Mouse (Mus musculus): ENCODE measurements around the gene Ccdc184.

Ccdc184 gene

DNA sequence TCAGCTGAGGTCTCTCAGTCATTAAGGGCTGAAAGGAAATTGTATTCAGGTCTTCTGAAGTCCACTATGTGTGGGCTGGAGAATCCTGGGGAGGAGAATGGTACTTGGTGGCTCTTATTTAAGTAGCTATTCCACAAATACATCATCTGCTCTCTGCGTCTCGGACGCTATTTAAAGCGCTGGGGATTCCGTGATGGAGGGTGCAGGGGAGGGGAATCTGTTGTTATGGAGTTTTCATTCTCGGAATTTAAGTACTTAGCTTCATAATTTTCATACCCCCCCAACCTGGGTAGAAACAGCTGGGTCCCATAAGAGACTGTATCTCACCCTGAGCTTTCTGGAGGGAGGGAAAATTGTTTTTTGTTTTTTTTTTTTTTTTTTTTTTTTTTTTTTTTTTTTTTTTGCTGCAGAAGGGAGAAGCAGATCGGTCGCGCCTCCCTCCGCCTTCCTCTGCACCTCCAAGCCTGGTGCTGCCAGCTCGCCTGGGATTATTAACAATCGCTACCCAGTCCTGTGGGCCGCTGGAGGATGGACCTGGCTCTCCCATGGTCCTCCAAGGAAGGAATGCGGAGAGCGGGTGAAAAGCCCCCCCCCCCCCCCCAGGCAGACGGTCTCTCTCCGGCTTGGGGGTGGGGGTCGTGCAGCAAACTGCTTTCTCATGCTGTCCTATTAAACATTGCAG lies at the start of gene Ccdc184:
Gene Ccdc184 (plus strand): TSS at position 196 of the 682 bp plus-strand sequence.
- ATAC-seq (ENCODE audit: insufficient number of reproducible peaks, low FRiP score, low TSS enrichment), result peak; percentile 65

DNA sequence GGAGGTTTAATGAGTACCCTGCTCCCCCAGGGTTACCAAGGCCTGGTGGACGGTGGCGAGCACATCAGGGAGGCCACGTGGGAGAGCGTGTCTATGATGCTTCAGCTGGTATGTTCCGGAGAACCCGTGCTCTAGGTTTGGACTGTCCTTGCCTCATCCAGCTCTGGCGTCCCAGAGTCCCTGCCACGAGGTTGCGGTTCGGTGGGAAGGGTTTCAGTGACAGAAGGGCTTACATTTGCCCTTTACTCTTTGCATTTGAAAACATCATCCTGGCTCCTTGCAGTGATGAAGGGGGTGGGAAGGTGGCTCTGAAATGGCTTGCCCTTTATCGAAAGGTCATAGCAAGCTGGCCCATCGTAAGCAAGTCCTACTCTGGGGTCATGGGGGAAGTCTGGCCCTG lies 47.6 kb upstream of the Ccdc184 start:
- ATAC-seq (ENCODE audit: insufficient number of reproducible peaks, low FRiP score, low TSS enrichment), result no peak

DNA sequence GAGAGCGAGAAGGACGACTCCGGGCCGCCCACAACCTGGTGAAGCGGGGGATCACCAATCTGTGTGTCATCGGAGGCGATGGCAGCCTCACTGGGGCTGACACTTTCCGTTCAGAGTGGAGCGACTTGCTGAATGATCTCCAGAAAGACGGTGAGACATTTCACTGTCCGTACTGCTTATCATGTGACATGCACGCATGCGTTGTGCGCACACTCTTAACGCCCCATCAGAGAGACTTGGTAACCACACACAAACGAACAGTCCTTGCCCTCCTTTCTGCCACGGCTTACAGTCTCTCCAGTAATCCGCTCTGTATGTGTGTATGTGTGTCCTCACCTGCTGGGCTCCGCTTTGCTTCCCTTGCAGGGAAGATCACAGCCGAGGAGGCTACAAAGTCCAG lies 46.1 kb upstream of the Ccdc184 start:
- ATAC-seq (ENCODE audit: insufficient number of reproducible peaks, low FRiP score, low TSS enrichment), result no peak

DNA sequence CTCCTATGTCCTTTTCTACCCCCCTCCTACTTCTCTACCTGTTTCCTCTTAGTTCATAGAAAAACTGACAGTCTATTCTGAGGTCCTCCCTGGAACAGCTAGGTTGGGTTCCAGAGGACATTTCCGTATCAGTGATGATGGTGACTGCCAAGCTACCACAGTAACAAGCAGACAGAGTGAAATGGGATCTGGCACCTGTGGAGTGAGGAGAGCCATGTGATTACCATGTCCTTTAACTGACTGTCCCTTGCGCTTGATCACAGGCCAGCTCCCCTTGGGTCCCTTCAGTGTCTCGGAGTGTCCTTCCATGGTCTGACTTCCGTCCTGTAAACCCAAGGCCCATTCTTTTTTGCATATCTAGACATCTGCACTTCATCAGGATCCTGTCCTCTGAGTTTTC lies 36.0 kb upstream of the Ccdc184 start:
- ATAC-seq (ENCODE audit: insufficient number of reproducible peaks, low FRiP score, low TSS enrichment), result no peak

DNA sequence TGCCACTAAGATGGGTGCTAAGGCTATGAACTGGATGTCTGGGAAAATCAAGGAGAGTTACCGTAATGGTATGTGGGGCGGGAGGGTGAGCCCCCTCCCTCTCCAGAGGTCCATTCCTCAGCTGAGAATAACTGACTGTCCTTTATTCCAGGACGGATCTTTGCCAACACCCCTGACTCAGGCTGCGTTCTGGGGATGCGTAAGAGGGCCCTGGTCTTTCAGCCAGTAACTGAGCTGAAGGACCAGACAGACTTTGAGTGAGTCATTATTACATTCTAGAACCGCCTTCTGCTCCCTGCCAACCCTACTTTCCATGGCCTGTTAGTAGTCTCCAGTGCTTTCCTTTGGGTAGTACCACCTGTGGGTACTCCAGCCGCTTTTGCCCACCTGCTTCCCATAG lies 35.5 kb upstream of the Ccdc184 start:
- no peak for ATAC-seq (ENCODE audit: insufficient number of reproducible peaks, low FRiP score, low TSS enrichment)

DNA sequence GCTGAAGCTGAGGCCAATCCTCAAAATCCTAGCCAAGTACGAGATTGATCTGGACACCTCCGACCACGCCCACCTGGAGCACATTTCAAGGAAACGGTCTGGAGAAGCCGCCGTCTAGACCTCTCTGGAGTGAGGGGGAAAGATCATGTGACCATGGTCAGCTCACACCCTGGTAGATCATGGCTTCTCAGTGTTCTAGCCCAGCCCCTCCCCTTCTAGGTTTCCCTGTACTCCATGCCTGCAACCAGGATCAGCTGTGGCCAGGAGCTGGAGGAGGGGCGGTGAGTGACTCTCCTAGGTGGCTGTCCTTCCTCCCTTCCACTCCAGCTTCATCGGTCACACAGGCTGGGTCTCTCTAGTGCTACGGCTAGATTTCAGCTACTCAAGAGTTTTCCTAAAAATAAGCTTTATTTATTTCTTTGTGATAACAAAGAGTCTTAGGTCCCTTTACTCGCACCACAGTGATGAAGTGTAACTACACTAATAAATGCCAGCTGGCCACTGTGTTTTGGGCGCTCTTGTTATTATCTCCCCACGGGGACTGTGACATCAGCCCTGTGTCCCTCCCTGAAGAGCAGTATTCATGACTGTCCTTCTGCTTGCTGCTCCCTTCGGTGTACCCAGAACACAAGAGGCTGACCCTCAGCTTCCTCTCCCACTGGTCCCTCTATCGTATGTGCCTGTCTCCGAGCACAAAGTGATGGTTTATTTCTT lies 34.9 kb upstream of the Ccdc184 start:
- no peak for ATAC-seq (ENCODE audit: insufficient number of reproducible peaks, low FRiP score, low TSS enrichment)

DNA sequence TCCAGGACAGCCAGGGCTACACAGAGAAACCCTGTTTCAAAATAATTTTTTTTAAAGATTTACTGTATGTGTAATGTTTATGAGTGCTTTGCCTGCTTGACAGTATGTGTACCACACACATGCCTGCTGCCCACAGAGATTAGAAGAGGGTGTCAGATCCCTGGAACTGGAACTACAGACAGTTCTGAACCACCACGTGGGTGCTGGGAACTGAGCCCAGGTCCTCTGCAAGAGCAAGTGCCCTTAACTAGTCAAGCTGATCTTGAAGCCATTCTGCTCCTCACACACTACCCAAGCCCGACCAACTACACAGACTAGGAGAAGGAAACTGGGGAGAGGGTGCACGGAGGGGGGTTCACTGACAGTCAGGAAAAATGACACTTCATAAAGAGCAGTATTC lies 33.5 kb upstream of the Ccdc184 start:
- no peak for ATAC-seq (ENCODE audit: insufficient number of reproducible peaks, low FRiP score, low TSS enrichment)

DNA sequence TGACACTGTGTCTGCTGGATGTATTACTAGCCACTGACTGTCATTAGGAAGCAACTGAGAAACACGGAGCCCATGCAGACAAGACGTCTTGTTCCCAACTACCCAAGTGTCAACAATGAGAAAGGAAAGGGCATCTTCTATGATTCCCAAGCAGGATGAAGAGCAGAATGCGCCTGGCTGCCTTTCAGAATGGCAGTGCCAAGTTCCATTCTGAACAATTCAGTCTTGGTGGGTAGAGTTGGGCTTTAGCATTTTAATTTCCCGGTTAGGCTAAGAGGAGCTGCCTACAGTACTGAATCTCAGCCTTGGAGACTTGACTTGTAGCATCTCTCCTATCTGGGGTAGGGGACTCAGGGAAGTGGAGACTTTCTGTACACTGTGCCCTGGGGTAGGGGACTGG lies 32.9 kb upstream of the Ccdc184 start:
- no peak for ATAC-seq (ENCODE audit: insufficient number of reproducible peaks, low FRiP score, low TSS enrichment)

DNA sequence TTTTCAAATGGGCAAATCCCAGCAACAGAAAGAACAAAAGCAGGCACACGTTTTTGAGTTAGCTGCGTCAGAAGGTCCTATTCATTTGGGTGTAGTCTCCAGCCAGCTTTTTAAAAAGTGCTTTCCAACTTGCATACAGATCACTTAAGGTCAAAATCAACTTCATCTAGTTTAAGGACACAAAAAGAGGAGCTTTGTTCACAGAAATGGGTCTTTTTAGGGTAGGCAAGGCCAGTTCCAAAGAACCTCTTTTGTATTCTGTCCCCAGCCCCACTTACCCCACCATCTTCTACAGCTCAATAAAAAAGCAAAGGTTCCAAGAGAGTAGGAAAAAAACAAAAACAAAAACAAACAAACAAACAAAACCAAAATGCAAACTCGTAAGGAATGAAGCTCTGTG lies 32.3 kb upstream of the Ccdc184 start:
- no peak for ATAC-seq (ENCODE audit: insufficient number of reproducible peaks, low FRiP score, low TSS enrichment)

- no peak for ATAC-seq (ENCODE audit: insufficient number of reproducible peaks, low FRiP score, low TSS enrichment)
Observed at GRCm38 (mm10) chr15:98135671-98136070, 31.3 kb upstream of the Ccdc184 start.

DNA sequence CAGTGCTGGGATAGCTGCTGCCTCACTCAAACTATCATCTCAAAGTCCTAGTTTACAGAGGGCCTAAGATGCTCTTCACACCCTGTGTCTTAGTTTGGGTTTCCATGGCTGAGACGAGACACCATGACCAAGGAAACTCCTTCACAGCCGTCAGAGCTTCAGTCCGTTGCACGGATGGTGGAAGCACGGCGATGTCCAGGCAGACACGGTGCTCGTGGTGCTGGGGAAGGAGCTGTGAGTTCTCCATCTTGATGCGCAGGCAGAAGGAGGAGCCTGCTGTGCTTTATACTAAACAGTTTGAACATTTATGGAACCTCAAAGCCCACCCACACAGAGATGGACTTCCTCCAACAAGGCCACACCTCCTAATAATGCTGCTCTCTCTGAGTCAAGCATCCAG lies 30.1 kb upstream of the Ccdc184 start:
- ATAC-seq (ENCODE audit: insufficient number of reproducible peaks, low FRiP score, low TSS enrichment), result no peak

GRCm38 (mm10) chr15:98139763-98140162 lies 27.2 kb upstream of the Ccdc184 start:
- no peak for ATAC-seq (ENCODE audit: insufficient number of reproducible peaks, low FRiP score, low TSS enrichment)

GRCm38 (mm10) chr15:98140809-98141208 lies 26.1 kb upstream of the Ccdc184 start:
- ATAC-seq (ENCODE audit: insufficient number of reproducible peaks, low FRiP score, low TSS enrichment), result no peak

DNA sequence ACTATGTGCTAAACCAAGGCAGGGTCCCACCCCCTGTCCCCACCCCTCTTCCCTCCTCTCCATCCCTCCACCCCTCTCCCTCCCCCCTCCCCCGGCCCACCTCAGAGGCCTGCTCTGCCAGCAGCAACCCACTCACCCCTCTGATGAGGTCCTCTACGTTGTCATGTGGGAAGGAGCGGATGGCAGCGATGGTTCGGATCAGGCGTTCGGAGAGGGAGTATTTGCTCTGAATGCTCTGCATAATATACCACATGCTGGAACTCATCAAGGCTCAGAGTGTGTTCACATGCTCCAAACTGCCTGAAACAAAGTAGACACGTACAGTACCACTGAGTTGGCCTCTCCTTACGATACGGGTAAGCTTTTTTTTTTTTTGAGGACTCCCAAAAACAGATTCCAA lies 24.4 kb upstream of the Ccdc184 start:
- no peak for ATAC-seq (ENCODE audit: insufficient number of reproducible peaks, low FRiP score, low TSS enrichment)

DNA sequence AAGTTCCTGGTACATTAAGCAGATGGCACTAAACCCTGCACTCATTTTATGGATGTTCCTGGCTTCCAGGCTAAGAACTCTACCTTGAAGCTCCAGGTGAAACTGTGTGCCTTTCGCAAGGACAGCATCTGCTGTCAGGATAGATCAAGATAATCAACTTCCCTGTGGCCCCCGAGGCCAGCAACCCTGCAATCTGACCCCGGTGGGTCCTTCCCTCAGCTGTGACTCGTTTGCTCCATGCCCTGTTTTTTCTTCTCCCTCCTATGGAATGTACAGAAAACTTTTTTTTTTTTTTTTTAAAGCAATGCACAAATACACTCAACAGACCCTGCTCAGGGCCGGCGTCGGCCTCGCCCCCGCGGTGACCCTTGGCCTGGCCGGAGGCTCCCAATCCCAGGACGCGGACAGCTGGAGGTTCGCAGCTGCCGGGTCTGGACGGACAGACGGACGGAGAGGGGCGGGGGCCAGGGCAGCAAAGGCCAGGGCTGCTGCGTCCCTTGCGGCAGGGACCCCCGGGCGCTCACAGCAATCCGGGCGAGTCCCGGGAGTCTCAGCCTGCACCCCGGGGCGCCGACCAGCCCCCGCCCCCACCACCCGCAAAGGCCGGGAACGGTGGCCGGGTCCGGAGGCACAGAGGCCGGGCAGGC lies 22.0 kb upstream of the Ccdc184 start:
- ATAC-seq (ENCODE audit: insufficient number of reproducible peaks, low FRiP score, low TSS enrichment), result no peak

DNA sequence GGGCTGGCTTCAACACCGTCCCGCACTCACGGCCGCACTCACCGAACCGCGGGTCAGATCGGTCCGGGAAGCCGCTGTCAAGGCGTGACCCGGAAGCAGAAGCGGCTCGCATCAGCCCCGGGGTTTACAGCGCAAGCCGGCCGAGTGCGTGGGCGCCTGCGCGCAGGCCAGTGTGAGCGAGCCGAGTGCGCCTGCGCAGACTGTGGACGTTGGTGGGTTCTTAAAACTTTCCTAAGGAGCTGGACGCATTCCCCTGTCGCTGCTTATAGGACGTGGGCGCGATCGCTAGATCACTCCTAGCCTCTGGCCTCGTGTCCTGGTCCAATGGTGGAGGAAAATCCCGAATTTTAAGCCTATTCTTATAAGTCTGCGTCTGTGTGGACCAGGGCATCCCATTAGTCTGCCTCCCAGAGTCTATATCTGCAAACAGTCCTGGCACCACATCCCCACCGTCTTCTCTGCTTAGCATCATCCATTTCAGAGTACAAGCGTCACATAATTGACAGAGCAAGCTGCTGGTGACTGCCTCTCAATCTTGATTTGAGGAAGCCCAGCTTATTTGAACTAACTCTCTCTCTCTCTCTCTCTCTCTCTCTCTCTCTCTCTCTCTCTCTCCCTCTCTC lies 21.3 kb upstream of the Ccdc184 start:
- ATAC-seq (ENCODE audit: insufficient number of reproducible peaks, low FRiP score, low TSS enrichment), result peak; percentile 91

DNA sequence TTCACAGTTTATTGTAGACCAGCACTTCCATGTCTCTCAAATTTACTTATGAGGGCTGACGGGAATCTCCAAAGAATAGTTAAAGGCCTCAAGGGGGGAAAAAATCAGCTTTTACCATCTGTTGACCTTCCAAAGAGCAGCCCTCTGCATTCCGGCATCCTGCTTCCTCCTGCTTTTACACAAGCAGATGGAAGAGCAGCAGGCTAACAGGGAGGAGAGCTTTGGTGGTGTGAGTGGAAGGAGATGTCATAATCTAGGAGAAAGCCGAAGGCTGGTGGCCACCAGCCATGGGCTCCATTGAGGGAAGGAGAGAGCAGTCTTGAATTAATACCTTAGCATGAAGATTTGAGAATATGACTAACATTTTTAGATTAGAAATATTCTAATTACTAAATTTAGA lies 18.6 kb upstream of the Ccdc184 start:
- peak; percentile 89 for ATAC-seq (ENCODE audit: insufficient number of reproducible peaks, low FRiP score, low TSS enrichment)

- ATAC-seq (ENCODE audit: insufficient number of reproducible peaks, low FRiP score, low TSS enrichment), result no peak
Observed at GRCm38 (mm10) chr15:98149166-98149602, 17.8 kb upstream of the Ccdc184 start.

GRCm38 (mm10) chr15:98152916-98153315 lies 14.0 kb upstream of the Ccdc184 start:
- ATAC-seq (ENCODE audit: insufficient number of reproducible peaks, low FRiP score, low TSS enrichment), result no peak

GRCm38 (mm10) chr15:98153625-98154024 lies 13.3 kb upstream of the Ccdc184 start:
- peak; percentile 40; the same call in 1 of the 2 replicates for ATAC-seq (ENCODE audit: insufficient number of reproducible peaks, low FRiP score, low TSS enrichment)

- no peak for ATAC-seq (ENCODE audit: insufficient number of reproducible peaks, low FRiP score, low TSS enrichment)
Observed at GRCm38 (mm10) chr15:98154146-98154545, 12.8 kb upstream of the Ccdc184 start.
